In genomic region chr10:81092465-81093250, GRCm38 (mm10) we compare ENCODE assay signal across 8 mouse cellular contexts. TPM values are rescaled to one million over a fixed set of nuclear protein-coding genes. Genes with fewer than 3 reads are reported as not detected.
A peak's percentile ranks its signal among the peaks of the same experiment; 100 is the strongest.
DNase-seq lines count a peak whose midpoint lies in the region; TF ChIP-seq lines count a peak whose summit lies in the region.

No protein-coding gene starts in this region.

- intact Hi-C loops in left cerebral cortex, postnatal 36 days (cut with DNase I): no loop called here

- TF ChIP-seq POLR2A in thymus, adult 2 months (IDR thresholded peaks at IDR 0.05; ENCODE audit: control insufficient read depth, extremely low read depth, insufficient read depth, low read length, poor library complexity): no peak

- TF ChIP-seq CTCF in thymus, adult 2 months (IDR thresholded peaks at IDR 0.05; ENCODE audit: borderline replicate concordance, control insufficient read depth, extremely low read depth, insufficient read depth, low read length, poor library complexity): no peak

- H3K27me3 ChIP-seq in thymus, adult 2 months (ENCODE audit: control insufficient read depth, insufficient read depth, low read length): no peaks in the 10 kb centered on the region

- peak; percentile 21 for DNase-seq in embryo, embryonic 11 days
- no peak for DNase-seq in embryo, embryonic 9.5 days (ENCODE audit: extremely low spot score)
- DNase-seq in right cerebral cortex, postnatal 4 days: peak; percentile 33
- DNase-seq in right cerebral cortex, postnatal 36 days (ENCODE audit: low spot score in 2 of 2): no peak
- DNase-seq in kidney, postnatal 36 days: peak; percentile 82 to 85
- peak; percentile 97 for DNase-seq in yolk sac, embryonic 10.5 days (ENCODE audit: low spot score)
- no peak for DNase-seq in left cerebral cortex, postnatal 36 days (ENCODE audit: low spot score in 2 of 2)
- DNase-seq in thymus, adult 2 months: no peak

- H3K27ac ChIP-seq in thymus, adult 2 months (ENCODE audit: control insufficient read depth, insufficient read depth, low read length): no peak overlapping the region

- WGBS in thymus, adult 2 months: 70% methylated on average over 22 of the region's 22 CpGs

- no peak overlapping the region for H3K4me3 ChIP-seq in thymus, adult 2 months (ENCODE audit: control insufficient read depth, insufficient read depth, low read length)

- H3K4me1 ChIP-seq in thymus, adult 2 months (replicated peaks; ENCODE audit: control insufficient read depth, insufficient read depth, low read length): no peaks in the 10 kb centered on the region

- H3K36me3 ChIP-seq in thymus, adult 2 months (ENCODE audit: control insufficient read depth, insufficient read depth, low read length): no peaks in the 10 kb centered on the region

RNA-seq across cellular contexts. Expression of gene Creb3l3, which starts 6.0 kb away (rescaled TPM):
- under 1 TPM; 0.23 to 0.72 TPM for total RNA-seq in left cerebral cortex, postnatal 36 days (2021)
- 0.39 and 1.0 TPM in 2 replicates for polyA plus RNA-seq in thymus, adult 2 months (2012; rRNA removed)

RNA-seq across cellular contexts. Expression of gene Map2k2, which starts 13.1 kb away (rescaled TPM):
- 100 to 1,000 TPM; 120 to 133 TPM for total RNA-seq in left cerebral cortex, postnatal 36 days (2021)
- polyA plus RNA-seq in thymus, adult 2 months (2012; rRNA removed): 214 and 285 TPM in 2 replicates

RNA-seq across cellular contexts. Expression of gene Thop1, which starts 22.8 kb away (rescaled TPM):
- total RNA-seq in left cerebral cortex, postnatal 36 days (2021): 10 to 100 TPM; 47.0 to 49.8 TPM
- polyA plus RNA-seq in thymus, adult 2 months (2012; rRNA removed): 30.7 and 35.7 TPM in 2 replicates

RNA-seq across cellular contexts. Expression of gene Sgta, which starts 32.7 kb away (rescaled TPM):
- total RNA-seq in left cerebral cortex, postnatal 36 days (2021): 100 to 1,000 TPM; 169 to 176 TPM
- polyA plus RNA-seq in thymus, adult 2 months (2012; rRNA removed): 265 and 279 TPM in 2 replicates

RNA-seq across cellular contexts. Expression of gene Zbtb7a, which starts 42.4 kb away (rescaled TPM):
- 100 to 1,000 TPM; 120 to 133 TPM for total RNA-seq in left cerebral cortex, postnatal 36 days (2021)
- polyA plus RNA-seq in thymus, adult 2 months (2012; rRNA removed): 66.0 and 87.5 TPM in 2 replicates

Comparison
In these comparisons a context has a peak if more than half of its experiments do, and no peak if none do; other contexts are left out.
1. DNase-seq: peak in embryo, embryonic 11 days (single experiment), right cerebral cortex, postnatal 4 days (single experiment), kidney, postnatal 36 days (2 of 2) and yolk sac, embryonic 10.5 days (single experiment); none in embryo, embryonic 9.5 days (single experiment), right cerebral cortex, postnatal 36 days (0 of 2), left cerebral cortex, postnatal 36 days (0 of 2) and thymus, adult 2 months (single experiment).